Mouse (Mus musculus): ENCODE data around the gene Rrm2. TPM values are rescaled to one million over a fixed set of nuclear protein-coding genes. Genes with fewer than 3 reads are reported as not detected.

Rrm2 gene
- polyA plus RNA-seq, 1 experiment from 2014 or later, result 120 TPM

DNA sequence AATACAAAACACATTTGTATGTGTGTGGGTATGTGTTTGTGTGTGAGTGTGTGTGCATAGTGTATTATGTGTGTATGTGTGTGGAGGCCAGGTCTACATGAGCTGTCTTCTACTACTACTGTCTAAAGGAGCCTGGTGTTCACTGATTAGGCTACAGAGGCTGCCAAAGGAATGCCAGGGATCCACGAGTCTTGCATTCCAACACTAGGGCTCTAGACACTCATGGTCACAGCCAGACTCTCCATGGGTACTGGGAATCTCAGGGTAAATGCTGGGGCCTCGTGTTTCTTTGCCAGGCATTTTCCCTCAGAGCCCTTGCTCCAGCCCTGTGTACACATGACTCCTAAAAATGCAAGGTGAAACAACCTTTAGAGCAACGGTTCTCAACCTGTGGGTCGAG, 45.6 kb downstream of the Rrm2 start:
- H3K4me3 ChIP-seq (ENCODE audit: low read depth, low read length), result no peak overlapping the region
- WGBS, result 74% methylated on average over 4 of the region's 4 CpGs

DNA sequence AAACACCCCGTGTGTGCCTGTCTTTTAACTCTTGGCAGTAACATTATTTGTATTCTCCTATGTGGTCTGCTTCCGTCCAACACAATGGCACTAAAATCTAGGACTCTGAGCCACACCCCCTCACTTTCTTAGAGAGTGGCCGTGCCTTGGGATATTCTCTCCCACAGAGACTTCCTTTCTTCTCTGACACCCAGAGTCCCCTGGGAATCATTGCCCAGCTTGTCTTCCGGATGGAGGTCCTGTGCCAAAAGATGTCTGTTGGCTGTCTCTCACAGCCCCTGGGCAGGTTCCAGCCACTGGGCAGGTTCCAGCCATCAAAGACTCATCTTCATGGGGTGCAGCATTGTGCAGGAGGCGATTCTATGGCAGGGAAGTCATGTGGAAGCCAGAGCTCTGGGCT, 46.7 kb downstream of the Rrm2 start:
- Histone ChIP-seq H3K27ac (replicated peaks; ENCODE audit: low read depth, low read length) (no peak overlapping the region), H3K4me2 (ENCODE audit: low read depth, low read length) (no peak overlapping the region), H3K9me3 (ENCODE audit: control insufficient read depth, low read length) (no peaks in the 10 kb centered on the region), H3K27me3 (replicated peaks; ENCODE audit: control insufficient read depth, insufficient read depth, low read length) (no peaks in the 10 kb centered on the region), H3K36me3 (ENCODE audit: control insufficient read depth, insufficient read depth, low read length) (no peaks in the 10 kb centered on the region), H3K4me1 (ENCODE audit: control insufficient read depth, insufficient read depth, low read length) (peaks cover 4% of the 10 kb centered on the region; the same call in 1 of the 2 replicates), H3K4me3 (ENCODE audit: low read depth, low read length) (no peak overlapping the region), H3K9ac (ENCODE audit: low read depth, low read length) (no peak overlapping the region)
- 50% methylated on average over 5 of the region's 5 CpGs for WGBS
- DNase-seq (ENCODE audit: low spot score) (no peak), ATAC-seq (ENCODE audit: low read depth) (no peak)

More for the DNA sequence above, 45.6 kb downstream of the Rrm2 start:
- Histone ChIP-seq H3K36me3 (ENCODE audit: control insufficient read depth, insufficient read depth, low read length) (no peaks in the 10 kb centered on the region), H3K27me3 (replicated peaks; ENCODE audit: control insufficient read depth, insufficient read depth, low read length) (no peaks in the 10 kb centered on the region), H3K9ac (ENCODE audit: low read depth, low read length) (no peak overlapping the region), H3K4me2 (ENCODE audit: low read depth, low read length) (no peak overlapping the region), H3K9me3 (ENCODE audit: control insufficient read depth, low read length) (no peaks in the 10 kb centered on the region), H3K27ac (replicated peaks; ENCODE audit: low read depth, low read length) (no peak overlapping the region), H3K4me1 (ENCODE audit: control insufficient read depth, insufficient read depth, low read length) (peaks cover 4% of the 10 kb centered on the region; the same call in 1 of the 2 replicates)
- no peak for DNase-seq (ENCODE audit: low spot score)
- no peak for ATAC-seq (ENCODE audit: low read depth)

DNA sequence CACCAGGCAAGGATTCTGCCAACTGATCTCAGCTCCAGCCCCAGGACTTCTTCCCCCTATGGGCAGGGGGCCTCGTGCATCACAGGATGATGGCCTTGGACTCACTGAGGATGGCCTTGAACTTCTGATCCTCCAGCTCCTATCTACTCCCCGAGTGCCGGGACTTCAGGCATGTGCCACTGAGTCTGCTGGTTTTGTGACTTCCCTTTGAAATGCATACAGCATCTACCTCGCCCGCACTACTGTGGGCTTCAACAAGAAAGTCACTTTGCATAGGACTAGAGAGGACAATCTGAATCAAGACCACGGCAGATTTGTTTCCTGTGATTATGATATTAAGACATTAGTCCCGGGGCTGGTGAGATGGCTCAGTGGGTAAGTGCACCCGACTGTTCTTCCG, 47.4 kb downstream of the Rrm2 start:
- H3K36me3 ChIP-seq (ENCODE audit: control insufficient read depth, insufficient read depth, low read length), result no peaks in the 10 kb centered on the region
- H3K9ac ChIP-seq (ENCODE audit: low read depth, low read length), result no peak overlapping the region
- DNase-seq (ENCODE audit: low spot score) (no peak), ATAC-seq (ENCODE audit: low read depth) (no peak)
- no peak overlapping the region for H3K4me2 ChIP-seq (ENCODE audit: low read depth, low read length)
- H3K27ac ChIP-seq (replicated peaks; ENCODE audit: low read depth, low read length), result no peak overlapping the region
- WGBS, result 90% methylated on average over 9 of the region's 9 CpGs
- H3K4me1 ChIP-seq (ENCODE audit: control insufficient read depth, insufficient read depth, low read length), result peaks cover 4% of the 10 kb centered on the region; the same call in 1 of the 2 replicates
- no peak overlapping the region for H3K4me3 ChIP-seq (ENCODE audit: low read depth, low read length)
- H3K9me3 ChIP-seq (ENCODE audit: control insufficient read depth, low read length), result no peaks in the 10 kb centered on the region
- no peaks in the 10 kb centered on the region for H3K27me3 ChIP-seq (replicated peaks; ENCODE audit: control insufficient read depth, insufficient read depth, low read length)

DNA sequence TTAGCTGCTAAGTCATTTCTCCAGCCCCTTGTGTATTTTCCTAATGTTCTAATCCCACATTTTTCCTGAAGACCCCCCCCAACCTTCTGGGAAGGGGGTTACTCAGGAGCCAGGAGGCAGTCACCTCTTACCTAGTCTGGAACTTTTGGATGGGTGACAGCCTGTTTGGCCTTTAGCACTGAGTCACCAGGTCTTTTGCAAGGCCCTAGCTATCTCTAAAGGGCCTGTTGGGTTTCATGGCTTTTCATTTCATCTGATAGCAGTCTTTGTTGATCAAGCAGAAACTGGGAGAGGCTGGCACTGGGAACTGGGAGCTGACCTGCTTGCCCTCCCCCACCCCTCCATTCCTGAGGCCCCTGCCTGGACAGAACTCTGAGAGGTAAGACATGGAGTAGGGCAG, 49.3 kb downstream of the Rrm2 start:
- no peak for DNase-seq (ENCODE audit: low spot score)
- peaks cover 7% of the 10 kb centered on the region for H3K4me1 ChIP-seq (ENCODE audit: control insufficient read depth, insufficient read depth, low read length)
- H3K27ac ChIP-seq (replicated peaks; ENCODE audit: low read depth, low read length), result no peak overlapping the region
- no peak for ATAC-seq (ENCODE audit: low read depth)
- no peaks in the 10 kb centered on the region for H3K36me3 ChIP-seq (ENCODE audit: control insufficient read depth, insufficient read depth, low read length)
- H3K4me2 ChIP-seq (ENCODE audit: low read depth, low read length), result no peak overlapping the region
- no peak overlapping the region for H3K9ac ChIP-seq (ENCODE audit: low read depth, low read length)
- H3K9me3 ChIP-seq (ENCODE audit: control insufficient read depth, low read length), result no peaks in the 10 kb centered on the region
- H3K4me3 ChIP-seq (ENCODE audit: low read depth, low read length), result no peak overlapping the region
- H3K27me3 ChIP-seq (replicated peaks; ENCODE audit: control insufficient read depth, insufficient read depth, low read length), result no peaks in the 10 kb centered on the region

DNA sequence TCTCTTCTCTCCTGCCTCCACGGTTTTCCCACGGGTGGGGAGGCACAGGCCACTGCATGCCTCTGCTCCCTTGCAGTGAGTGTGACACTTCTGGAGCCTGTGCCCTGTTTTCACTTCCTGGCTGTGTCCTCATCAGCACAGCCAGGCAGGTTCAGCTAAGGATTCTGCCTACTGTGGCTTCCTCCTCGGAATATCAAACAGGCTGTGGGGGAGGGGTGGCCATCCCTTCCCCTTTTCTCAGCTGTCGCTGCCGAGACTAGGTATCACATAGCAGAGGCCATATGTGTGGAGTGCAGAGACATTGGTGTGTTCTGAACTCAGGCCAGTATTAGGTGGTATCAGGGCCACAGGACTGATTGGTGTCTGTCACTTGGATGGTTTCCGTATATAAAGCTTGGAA, 50.3 kb downstream of the Rrm2 start:
- Histone ChIP-seq H3K4me3 (ENCODE audit: low read depth, low read length) (no peak overlapping the region), H3K36me3 (ENCODE audit: control insufficient read depth, insufficient read depth, low read length) (no peaks in the 10 kb centered on the region), H3K4me1 (ENCODE audit: control insufficient read depth, insufficient read depth, low read length) (peaks cover 11% of the 10 kb centered on the region), H3K27ac (replicated peaks; ENCODE audit: low read depth, low read length) (no peak overlapping the region), H3K9ac (ENCODE audit: low read depth, low read length) (no peak overlapping the region), H3K9me3 (ENCODE audit: control insufficient read depth, low read length) (no peaks in the 10 kb centered on the region), H3K27me3 (replicated peaks; ENCODE audit: control insufficient read depth, insufficient read depth, low read length) (no peaks in the 10 kb centered on the region), H3K4me2 (ENCODE audit: low read depth, low read length) (no peak overlapping the region)
- DNase-seq (ENCODE audit: low spot score) (peak; percentile 34), ATAC-seq (ENCODE audit: low read depth) (no peak)
- 16% methylated on average over 6 of the region's 6 CpGs for WGBS

DNA sequence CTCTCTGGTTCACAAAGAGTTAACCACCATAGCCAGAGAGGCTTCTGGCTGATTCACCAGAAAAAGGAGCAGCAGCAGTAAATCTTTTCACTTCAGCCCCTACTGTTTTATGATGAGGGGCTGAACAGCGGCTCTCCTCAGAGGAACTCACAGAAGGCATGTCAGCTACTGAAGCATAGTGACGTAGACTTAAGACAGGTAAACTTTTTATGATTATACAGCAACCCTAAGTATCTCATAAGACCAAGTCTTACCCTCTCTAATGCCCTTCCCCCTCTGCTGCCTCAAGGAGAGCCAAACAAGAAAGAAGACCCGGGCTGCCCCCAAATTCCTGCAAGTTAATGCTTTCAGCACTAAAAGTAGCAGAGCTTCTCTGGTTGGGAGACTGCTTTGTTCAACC, 54.2 kb downstream of the Rrm2 start:
- no peak for DNase-seq (ENCODE audit: low spot score)
- H3K9me3 ChIP-seq (ENCODE audit: control insufficient read depth, low read length), result no peaks in the 10 kb centered on the region

More for the DNA sequence above, 54.2 kb downstream of the Rrm2 start:
- WGBS, result 4% methylated on average over 3 of the region's 3 CpGs
- H3K9ac ChIP-seq (ENCODE audit: low read depth, low read length), result no peak overlapping the region
- no peak for ATAC-seq (ENCODE audit: low read depth)
- no peaks in the 10 kb centered on the region for H3K36me3 ChIP-seq (ENCODE audit: control insufficient read depth, insufficient read depth, low read length)
- H3K4me2 ChIP-seq (ENCODE audit: low read depth, low read length), result peak overlapping the region; percentile 26; the same call in 1 of the 2 replicates
- no peaks in the 10 kb centered on the region for H3K27me3 ChIP-seq (replicated peaks; ENCODE audit: control insufficient read depth, insufficient read depth, low read length)
- no peak overlapping the region for H3K4me3 ChIP-seq (ENCODE audit: low read depth, low read length)
- no peak overlapping the region for H3K27ac ChIP-seq (replicated peaks; ENCODE audit: low read depth, low read length)
- H3K4me1 ChIP-seq (ENCODE audit: control insufficient read depth, insufficient read depth, low read length), result peaks cover 11% of the 10 kb centered on the region

Other genes starting within 250 kb of the Rrm2 start
- gene Taf1b, start 209.9 kb upstream of the Rrm2 start, polyA plus RNA-seq (2014; fragmentation: Nextera tagmentation; extraction: Ambion mirVana), result 23.8 and 24.0 TPM in 2 replicates
- 11.5 and 12.0 TPM in 2 replicates for gene Grhl1, start 136.0 kb upstream of the Rrm2 start, polyA plus RNA-seq (2014; fragmentation: Nextera tagmentation; extraction: Ambion mirVana)
- 12.1 and 16.3 TPM in 2 replicates for gene Klf11, start 57.0 kb upstream of the Rrm2 start, polyA plus RNA-seq (2014; fragmentation: Nextera tagmentation; extraction: Ambion mirVana)
- 6.1 and 7.1 TPM in 2 replicates for gene Cys1, start 26.4 kb upstream of the Rrm2 start, polyA plus RNA-seq (2014; fragmentation: Nextera tagmentation; extraction: Ambion mirVana)
- gene Mboat2, start 122.6 kb downstream of the Rrm2 start, polyA plus RNA-seq (2014; fragmentation: Nextera tagmentation; extraction: Ambion mirVana), result 50.5 and 55.5 TPM in 2 replicates

All from embryonic facial prominence, embryonic 14.5 days (tissue).